Mouse (Mus musculus) neural tube, embryonic 11.5 days (tissue): ENCODE results near the gene Rangap1. TPM values are rescaled to one million over a fixed set of nuclear protein-coding genes. Genes with fewer than 3 reads are reported as not detected.

ENCODE experiments used
- ATAC-seq: fragments of 200-750 bp; cut with Nextera tagmentation; 2 replicates; pipeline ENCODE4 v1.8.0; 2017; ENCODE audit warnings: moderate number of reproducible peaks, mild to moderate bottlenecking, moderate TSS enrichment, moderate library complexity; ENCODE audit not compliant: insufficient read depth, low FRiP score, low TSS enrichment
- DNase-seq: peaks from one replicate; pipeline ENCODE4 v3.0.0-alpha.2; 2015; ENCODE audit warnings: low spot score
- H3K27ac ChIP-seq: fragments of 300-500 bp; sonication (generic); 2 replicates; pipeline ENCODE4 v1.5.1; 2014; ENCODE audit warnings: low read depth, mild to moderate bottlenecking, low read length
- H3K27me3 ChIP-seq: fragments of 300-500 bp; sonication (generic); 2 replicates; pipeline ENCODE4 v1.6.1; 2014; ENCODE audit warnings: mild to moderate bottlenecking, low read length, mixed read lengths; ENCODE audit not compliant: control insufficient read depth, insufficient read depth
- H3K36me3 ChIP-seq: fragments of 300-500 bp; sonication (generic); 2 replicates; pipeline ENCODE4 v1.6.1; 2014; ENCODE audit warnings: mild to moderate bottlenecking, low read length, moderate library complexity, mixed read lengths; ENCODE audit not compliant: control insufficient read depth, insufficient read depth
- H3K4me1 ChIP-seq: fragments of 300-500 bp; sonication (generic); 2 replicates; pipeline ENCODE4 v1.6.1; 2014; ENCODE audit warnings: low read length, mixed read lengths; ENCODE audit not compliant: control insufficient read depth, insufficient read depth
- H3K4me2 ChIP-seq: fragments of 300-500 bp; sonication (generic); 2 replicates; pipeline ENCODE4 v1.6.1; 2014; ENCODE audit warnings: low read depth, mild to moderate bottlenecking, moderate library complexity
- H3K4me3 ChIP-seq: fragments of 300-500 bp; sonication (generic); 2 replicates; pipeline ENCODE4 v1.5.1; 2014; ENCODE audit warnings: low read depth, low read length
- H3K9ac ChIP-seq: fragments of 300-500 bp; sonication (generic); 2 replicates; pipeline ENCODE4 v1.6.1; 2014; ENCODE audit warnings: mild to moderate bottlenecking, low read length
- H3K9me3 ChIP-seq: fragments of 300-500 bp; sonication (generic); 2 replicates; pipeline ENCODE4 v1.6.1; 2016; ENCODE audit warnings: low read length; ENCODE audit not compliant: control insufficient read depth
- WGBS: fragments of 180-500 bp; shearing (Covaris S2); extraction: QIAGEN DNeasy Blood & Tissue Kit; methylation state at CpG from one replicate; pipeline ENCODE4 v1.1.7; 2014; 5-methylcytosine and 5-hydroxymethylcytosine counted together
- polyA plus RNA-seq: library from polyadenylated mRNA; unstranded; fragments of >200 nt; fragmentation: Nextera tagmentation; extraction: Ambion mirVana; gene quantifications from 2 replicates; pipeline ENCODE4 v1.2.1, GENCODE M21; 2014

Rangap1 gene
- polyA plus RNA-seq, 1 experiment from 2014 or later: 152 TPM

DNA sequence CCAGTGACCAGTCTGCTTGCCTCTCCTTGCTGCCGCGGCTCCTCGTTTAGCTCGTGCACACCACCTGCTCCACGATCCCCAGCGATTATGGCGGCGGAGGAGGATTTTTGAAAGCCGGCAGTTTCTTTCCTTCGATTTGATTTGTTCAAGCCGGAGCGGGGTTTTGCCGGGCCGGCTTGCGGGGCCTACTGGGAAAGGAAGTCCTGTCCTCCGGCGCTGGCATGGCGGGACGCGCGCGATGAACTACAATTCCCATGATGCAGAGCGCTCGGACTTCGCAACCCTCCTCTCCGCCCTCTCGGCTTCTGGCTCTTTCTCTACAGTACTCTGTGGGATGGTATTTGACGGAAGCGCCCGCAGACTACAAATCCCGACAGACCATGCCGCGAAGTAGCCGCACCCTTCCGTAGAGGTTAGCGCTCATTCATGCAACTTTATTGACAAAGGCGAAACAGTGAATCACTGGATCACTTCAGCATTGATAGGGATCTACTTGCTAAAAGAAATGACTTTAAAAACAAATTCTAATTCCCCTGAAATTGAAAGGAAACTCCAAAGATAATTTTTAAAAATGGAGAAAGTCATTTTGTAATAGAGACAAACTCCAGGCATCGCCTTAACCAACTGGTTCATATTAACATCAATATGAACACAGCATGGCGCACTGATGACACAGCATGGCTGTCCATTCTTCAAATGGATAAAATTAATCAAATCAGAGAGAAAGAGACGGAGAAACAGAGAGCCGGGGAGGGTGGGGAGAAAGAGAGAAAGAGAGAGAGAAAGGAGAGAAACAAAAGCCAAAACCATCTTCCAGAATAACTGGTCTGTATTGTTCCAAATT lies 15.3 kb downstream of the Rangap1 start:
- ATAC-seq (peak; percentile 99), DNase-seq (peak; percentile 99)
- Histone ChIP-seq H3K27me3 (no peaks in the 10 kb centered on the region), H3K36me3 (no peaks in the 10 kb centered on the region), H3K4me1 (peaks cover 9% of the 10 kb centered on the region), H3K27ac (no peak overlapping the region), H3K4me3 (peak overlapping the region; percentile 100), H3K4me2 (peak overlapping the region; percentile 92), H3K9ac (peak overlapping the region; percentile 92), H3K9me3 (no peaks in the 10 kb centered on the region)
- 5% methylated on average over 41 of the region's 41 CpGs for WGBS

DNA sequence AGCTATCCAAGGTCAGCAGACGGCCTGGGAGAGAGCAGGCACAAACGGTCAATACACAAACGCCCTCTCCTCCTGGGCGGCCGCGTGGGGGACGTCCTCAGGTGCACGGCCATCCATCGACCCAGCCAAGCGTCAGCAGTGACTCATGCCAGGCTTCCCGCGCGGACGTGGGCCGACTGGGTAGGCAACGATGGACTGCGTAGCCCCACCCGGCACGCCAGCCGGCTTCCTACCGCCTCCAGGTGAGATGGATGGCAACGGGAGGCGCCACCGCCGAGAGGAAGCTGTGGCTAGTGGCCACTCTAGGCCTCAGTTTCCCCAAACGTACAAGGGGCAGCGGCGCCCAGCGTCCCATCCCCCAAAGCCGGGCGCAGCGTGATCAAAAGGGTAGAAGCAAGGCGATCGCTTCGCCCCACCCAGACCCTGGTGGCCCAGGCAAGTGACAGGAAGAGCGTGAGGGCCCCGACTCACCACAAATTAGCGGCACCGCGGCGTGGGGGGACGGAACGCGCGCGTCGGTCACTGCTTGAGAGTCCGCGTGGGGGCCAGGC lies 16.0 kb downstream of the Rangap1 start:
- H3K27ac ChIP-seq: no peak overlapping the region
- under 1% methylated on average over 49 of the region's 49 CpGs for WGBS
- no peaks in the 10 kb centered on the region for H3K27me3 ChIP-seq
- no peak for DNase-seq
- H3K4me1 ChIP-seq: peaks cover 9% of the 10 kb centered on the region
- peak overlapping the region; percentile 100 for H3K4me3 ChIP-seq
- no peaks in the 10 kb centered on the region for H3K9me3 ChIP-seq
- peak overlapping the region; percentile 92 for H3K4me2 ChIP-seq
- ATAC-seq: peak; percentile 60; the same call in 1 of the 2 replicates
- H3K36me3 ChIP-seq: peaks cover under 1% of the 10 kb centered on the region; the same call in 1 of the 2 replicates
- H3K9ac ChIP-seq: peak overlapping the region; percentile 92

DNA sequence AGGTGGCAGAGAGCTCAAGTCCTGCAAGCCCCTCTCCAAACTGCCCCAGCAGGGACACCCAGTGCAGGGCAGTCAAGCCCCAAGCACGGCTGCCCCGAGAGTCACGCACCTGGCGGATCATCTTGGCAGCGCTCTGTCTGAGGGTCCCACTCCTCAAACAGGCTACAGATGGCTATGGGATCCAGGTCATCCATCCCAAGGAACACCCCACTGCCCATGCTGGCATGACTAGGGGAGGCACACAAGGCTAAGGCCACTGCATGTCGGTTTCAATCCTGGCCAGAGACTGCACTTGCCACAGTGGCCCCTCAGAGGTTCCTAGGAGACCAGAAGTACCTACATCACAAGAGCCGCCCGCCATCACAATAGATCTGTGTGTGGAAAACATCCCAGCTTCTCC lies 19.4 kb downstream of the Rangap1 start:
- Histone ChIP-seq H3K9me3 (no peaks in the 10 kb centered on the region), H3K4me3 (no peak overlapping the region), H3K36me3 (peaks cover 11% of the 10 kb centered on the region), H3K4me1 (peaks cover 9% of the 10 kb centered on the region), H3K4me2 (no peak overlapping the region), H3K27me3 (no peaks in the 10 kb centered on the region), H3K9ac (no peak overlapping the region), H3K27ac (no peak overlapping the region)
- WGBS: 97% methylated on average over 8 of the region's 8 CpGs
- DNase-seq: no peak
- ATAC-seq: no peak

DNA sequence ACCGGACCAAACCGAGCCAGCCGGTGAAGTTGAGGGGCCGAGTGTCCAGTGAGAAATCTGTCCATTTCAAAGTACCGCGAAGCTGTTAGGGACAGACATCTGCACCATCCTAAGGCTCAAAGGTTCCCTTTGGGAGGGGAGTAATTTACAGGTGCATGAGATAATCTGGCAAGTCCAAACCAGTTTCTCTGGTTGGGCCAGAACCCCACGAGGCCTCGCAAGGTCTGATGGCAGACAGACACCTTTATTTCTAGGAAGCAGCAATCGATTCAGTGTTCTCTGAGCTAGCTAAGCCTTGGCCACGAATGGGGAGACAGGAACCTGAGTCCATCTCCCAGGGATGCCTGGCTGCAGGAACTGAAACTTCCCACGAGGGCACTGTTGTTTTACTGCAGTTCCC lies 21.7 kb downstream of the Rangap1 start:
- H3K36me3 ChIP-seq: peaks cover 28% of the 10 kb centered on the region
- WGBS: 86% methylated on average over 11 of the region's 11 CpGs

DNA sequence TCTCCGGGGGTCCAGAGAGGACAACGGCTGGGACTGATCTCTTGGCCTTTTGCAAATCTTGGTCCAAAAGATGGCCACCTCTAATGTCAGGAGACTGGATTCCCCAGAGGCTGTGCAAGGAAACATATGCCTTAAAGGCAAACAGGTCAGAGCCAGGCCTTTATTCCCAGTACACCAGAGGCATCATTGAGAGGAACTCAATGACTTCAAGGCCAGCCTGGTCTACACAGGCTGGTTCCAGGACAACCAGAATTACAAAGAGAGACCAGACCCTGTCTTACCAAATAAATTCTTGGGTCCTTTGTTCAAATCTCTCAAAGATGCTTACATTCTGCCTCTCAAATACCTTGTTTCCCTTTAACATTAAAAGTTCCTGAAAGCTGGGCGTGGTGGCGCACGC lies 23.0 kb downstream of the Rangap1 start:
- no peak overlapping the region for H3K9ac ChIP-seq
- WGBS: 95% methylated on average over 5 of the region's 5 CpGs
- no peaks in the 10 kb centered on the region for H3K27me3 ChIP-seq
- H3K27ac ChIP-seq: no peak overlapping the region
- no peaks in the 10 kb centered on the region for H3K9me3 ChIP-seq
- no peaks in the 10 kb centered on the region for H3K4me1 ChIP-seq
- ATAC-seq (no peak), DNase-seq (no peak)
- H3K4me2 ChIP-seq: no peak overlapping the region
- peaks cover 30% of the 10 kb centered on the region for H3K36me3 ChIP-seq
- no peak overlapping the region for H3K4me3 ChIP-seq

More for the DNA sequence above, 21.7 kb downstream of the Rangap1 start:
- H3K4me3 ChIP-seq: no peak overlapping the region
- H3K4me1 ChIP-seq: peaks cover 5% of the 10 kb centered on the region
- DNase-seq (no peak), ATAC-seq (no peak)
- H3K4me2 ChIP-seq: no peak overlapping the region
- H3K27me3 ChIP-seq: no peaks in the 10 kb centered on the region
- H3K9ac ChIP-seq: no peak overlapping the region
- H3K9me3 ChIP-seq: no peaks in the 10 kb centered on the region
- H3K27ac ChIP-seq: no peak overlapping the region

DNA sequence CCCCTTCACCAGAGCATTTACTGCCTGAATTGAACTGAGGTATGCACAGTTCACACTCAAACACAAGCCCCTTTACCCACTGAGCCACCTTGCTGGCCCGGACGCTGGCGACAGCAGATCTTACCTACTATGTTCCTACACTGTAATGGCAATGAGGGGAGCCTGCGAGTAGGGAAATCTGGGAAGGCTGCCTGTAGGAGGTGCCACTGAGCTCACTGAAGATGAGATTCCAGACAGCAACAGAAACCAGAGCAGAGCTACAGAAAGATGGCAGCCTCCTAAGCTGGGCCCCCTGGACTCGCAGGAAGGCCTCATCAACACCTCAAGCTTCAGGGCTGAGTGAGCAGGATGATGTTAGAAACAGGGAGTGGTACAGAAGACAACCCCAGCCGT lies 26.2 kb downstream of the Rangap1 start:
- Histone ChIP-seq H3K4me2 (no peak overlapping the region), H3K4me1 (no peaks in the 10 kb centered on the region), H3K27me3 (no peaks in the 10 kb centered on the region), H3K9ac (no peak overlapping the region), H3K9me3 (no peaks in the 10 kb centered on the region), H3K4me3 (no peak overlapping the region), H3K36me3 (peaks cover 39% of the 10 kb centered on the region), H3K27ac (no peak overlapping the region)
- no peak for DNase-seq
- 91% methylated on average over 6 of the region's 6 CpGs for WGBS
- ATAC-seq: no peak

DNA sequence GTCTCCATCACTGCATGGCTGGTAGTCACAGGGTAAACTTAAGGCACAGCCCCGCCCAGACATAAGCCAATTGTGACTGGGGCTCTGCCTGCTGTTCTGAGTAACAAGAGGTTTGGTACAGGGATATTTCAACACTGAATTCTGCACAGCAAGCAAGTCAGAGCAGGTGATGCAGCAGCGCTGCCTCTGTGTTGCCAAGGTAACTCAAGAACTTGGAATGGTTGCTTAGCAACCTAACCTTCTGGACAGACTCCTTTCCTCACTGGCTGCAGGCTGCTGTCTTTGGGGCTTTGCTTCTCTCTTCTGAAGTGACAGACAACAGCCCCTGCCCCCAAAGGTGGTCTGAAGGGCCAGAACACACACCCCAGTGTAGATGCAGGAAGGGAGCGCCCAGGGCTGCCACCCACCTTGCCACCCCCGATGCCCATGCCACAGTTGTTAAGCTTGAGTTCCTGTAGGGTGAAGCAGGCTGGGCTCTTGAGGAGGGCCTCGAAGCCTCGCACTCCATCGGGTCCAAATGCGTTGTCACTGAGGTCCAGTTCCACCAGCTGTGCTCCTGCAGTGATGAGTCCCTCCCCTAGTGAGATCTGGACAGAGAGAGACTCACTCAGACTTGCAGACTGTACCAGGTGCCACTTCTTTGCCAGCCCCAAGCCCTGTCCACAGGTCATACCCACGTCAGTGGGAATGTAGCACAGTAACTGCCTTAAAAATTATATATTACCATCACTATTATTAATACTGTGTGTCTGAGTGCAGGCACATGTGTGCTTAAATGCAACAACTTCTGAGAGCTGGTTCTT lies 26.8 kb downstream of the Rangap1 start:
- no peaks in the 10 kb centered on the region for H3K4me1 ChIP-seq
- H3K27ac ChIP-seq: no peak overlapping the region
- 96% methylated on average over 9 of the region's 9 CpGs for WGBS
- ATAC-seq: no peak
- H3K4me2 ChIP-seq: no peak overlapping the region
- peaks cover 39% of the 10 kb centered on the region for H3K36me3 ChIP-seq
- no peak overlapping the region for H3K9ac ChIP-seq
- H3K9me3 ChIP-seq: no peaks in the 10 kb centered on the region
- no peak for DNase-seq
- H3K27me3 ChIP-seq: no peaks in the 10 kb centered on the region
- H3K4me3 ChIP-seq: no peak overlapping the region

DNA sequence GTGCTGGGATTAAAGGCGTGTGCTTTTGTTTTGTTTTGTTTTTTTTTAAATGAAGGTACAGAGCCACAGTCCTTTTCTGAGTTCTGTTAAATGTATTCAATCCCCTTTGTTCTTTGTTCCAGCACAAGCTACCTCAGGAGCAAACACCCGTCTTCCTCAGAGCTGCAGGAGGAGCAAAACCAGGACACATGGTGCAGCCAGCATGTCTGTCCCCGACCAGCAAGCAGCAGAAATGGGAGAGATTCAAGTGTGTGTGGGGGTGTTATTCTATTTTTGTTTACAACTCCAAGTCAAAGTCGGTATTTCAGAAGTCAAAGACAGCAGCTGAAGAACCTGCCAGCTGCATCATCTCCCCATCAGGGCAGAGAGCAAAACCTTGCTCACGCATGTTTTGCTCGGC lies 31.6 kb downstream of the Rangap1 start:
- 92% methylated on average over 6 of the region's 6 CpGs for WGBS
- H3K9me3 ChIP-seq: no peaks in the 10 kb centered on the region
- no peak overlapping the region for H3K27ac ChIP-seq
- no peak overlapping the region for H3K4me3 ChIP-seq
- no peak overlapping the region for H3K4me2 ChIP-seq
- no peaks in the 10 kb centered on the region for H3K27me3 ChIP-seq
- DNase-seq: no peak
- peaks cover 40% of the 10 kb centered on the region for H3K36me3 ChIP-seq
- no peak for ATAC-seq
- H3K9ac ChIP-seq: no peak overlapping the region
- no peaks in the 10 kb centered on the region for H3K4me1 ChIP-seq
